Comparison of ENCODE assay signal across 8 mouse cellular contexts in genomic region chr17:56010681-56011080, GRCm38 (mm10). TPM values are rescaled to one million over a fixed set of nuclear protein-coding genes. Genes with fewer than 3 reads are reported as not detected.
DNase-seq lines count a peak whose midpoint lies in the region; ATAC-seq and TF ChIP-seq lines count a peak whose summit lies in the region.

No protein-coding gene starts in this region.

- H3K9me3 ChIP-seq in intestine, embryonic 14.5 days (ENCODE audit: control insufficient read depth, low read length) = no peaks in the 10 kb centered on the region
- H3K9me3 ChIP-seq in limb, embryonic 13.5 days = no peaks in the 10 kb centered on the region
- H3K9me3 ChIP-seq in midbrain, embryonic 14.5 days (ENCODE audit: control insufficient read depth, low read length) = no peaks in the 10 kb centered on the region

- WGBS in intestine, embryonic 14.5 days = 17% methylated on average over 9 of the region's 9 CpGs
- 8% methylated on average over 9 of the region's 9 CpGs for WGBS in limb, embryonic 13.5 days
- 7% methylated on average over 9 of the region's 9 CpGs for WGBS in midbrain, embryonic 14.5 days

- H3K36me3 ChIP-seq in intestine, embryonic 14.5 days (ENCODE audit: control insufficient read depth, insufficient read depth, low read length) = peaks cover 41% of the 10 kb centered on the region
- H3K36me3 ChIP-seq in limb, embryonic 13.5 days = peaks cover 47% of the 10 kb centered on the region
- H3K36me3 ChIP-seq in midbrain, embryonic 14.5 days (ENCODE audit: control insufficient read depth, insufficient read depth, low read length) = peaks cover 40% of the 10 kb centered on the region

- H3K4me2 ChIP-seq in intestine, embryonic 14.5 days (ENCODE audit: low read length) = peak overlapping the region; percentile 100
- H3K4me2 ChIP-seq in limb, embryonic 13.5 days (replicated peaks) = peak overlapping the region; percentile 99
- H3K4me2 ChIP-seq in midbrain, embryonic 14.5 days (ENCODE audit: low read length) = peak overlapping the region; percentile 98

- peak; percentile 68 to 70 for DNase-seq in frontal cortex, postnatal 25 days (ENCODE audit: low spot score in 2 of 2)
- peak; percentile 90 to 94 for DNase-seq in cerebellum, postnatal 10 days
- peak; percentile 87 for DNase-seq in gastrocnemius, adult 2 months
- peak; percentile 92 for DNase-seq in intestine, embryonic 14.5 days (ENCODE audit: low spot score)
- DNase-seq in midbrain, embryonic 14.5 days = peak; percentile 76
- DNase-seq in spleen, postnatal 36 days (ENCODE audit: low spot score in 2 of 2) = peak; percentile 57 to 66

- no peaks in the 10 kb centered on the region for H3K27me3 ChIP-seq in intestine, embryonic 14.5 days (replicated peaks; ENCODE audit: control insufficient read depth, insufficient read depth, low read length)
- H3K27me3 ChIP-seq in limb, embryonic 13.5 days = no peaks in the 10 kb centered on the region
- H3K27me3 ChIP-seq in midbrain, embryonic 14.5 days (ENCODE audit: control insufficient read depth, insufficient read depth, low read length) = no peaks in the 10 kb centered on the region

- ATAC-seq in frontal cortex, adult (ENCODE audit: low TSS enrichment) = no peak
- ATAC-seq in intestine, embryonic 14.5 days (replicated peaks; ENCODE audit: low FRiP score, low TSS enrichment, low read depth) = no peak
- ATAC-seq in limb, embryonic 13.5 days (ENCODE audit: low FRiP score, low read depth) = no peak
- ATAC-seq in midbrain, embryonic 14.5 days (ENCODE audit: low FRiP score, low TSS enrichment) = no peak

- H3K27ac ChIP-seq in gastrocnemius, adult 2 months = no peak overlapping the region
- H3K27ac ChIP-seq in intestine, embryonic 14.5 days (ENCODE audit: low read depth) = no peak overlapping the region
- no peak overlapping the region for H3K27ac ChIP-seq in limb, embryonic 13.5 days
- no peak overlapping the region for H3K27ac ChIP-seq in midbrain, embryonic 14.5 days (replicated peaks; ENCODE audit: low read depth, low read length)

- no peak overlapping the region for H3K9ac ChIP-seq in intestine, embryonic 14.5 days (ENCODE audit: low read length)
- peak overlapping the region; percentile 86 for H3K9ac ChIP-seq in limb, embryonic 13.5 days
- no peak overlapping the region for H3K9ac ChIP-seq in midbrain, embryonic 14.5 days (replicated peaks; ENCODE audit: low read length)

- peaks cover 20% of the 10 kb centered on the region for H3K4me1 ChIP-seq in intestine, embryonic 14.5 days (replicated peaks; ENCODE audit: control insufficient read depth, insufficient read depth, low read length)
- peaks cover 24% of the 10 kb centered on the region for H3K4me1 ChIP-seq in limb, embryonic 13.5 days
- H3K4me1 ChIP-seq in midbrain, embryonic 14.5 days (ENCODE audit: control insufficient read depth, insufficient read depth, low read length) = peaks cover 21% of the 10 kb centered on the region

- no peak; the same call in 1 of the 2 replicates for TF ChIP-seq CTCF in gastrocnemius, adult 2 months (IDR thresholded peaks at IDR 0.05)

- peak overlapping the region; percentile 92 for H3K4me3 ChIP-seq in gastrocnemius, adult 2 months
- peak overlapping the region; percentile 94; the same call in 1 of the 2 replicates for H3K4me3 ChIP-seq in intestine, embryonic 14.5 days (ENCODE audit: low read depth, low read length)
- H3K4me3 ChIP-seq in limb, embryonic 13.5 days = peak overlapping the region; percentile 84
- H3K4me3 ChIP-seq in midbrain, embryonic 14.5 days (replicated peaks; ENCODE audit: low read depth, low read length) = peak overlapping the region; percentile 76

- intact Hi-C loops in gastrocnemius, adult 2 months (cut with DNase I) = loop anchor here (1.0 kb wide), 2 partner anchors 34 to 53 kb away; no protein-coding TSS in a partner anchor

RNA-seq across cellular contexts. Expression of gene Mpnd, which starts 5.2 kb away (rescaled TPM):
- 10 to 100 TPM; 41.2 to 41.6 TPM for total RNA-seq in gastrocnemius, adult 2 months (2021)
- polyA plus RNA-seq in intestine, embryonic 14.5 days (2014; fragmentation: Nextera tagmentation; extraction: Ambion mirVana) = 110 and 115 TPM in 2 replicates
- 108 and 109 TPM in 2 replicates for polyA plus RNA-seq in limb, embryonic 13.5 days (2015; fragmentation: Nextera tagmentation; extraction: Ambion mirVana)
- 164 and 169 TPM in 2 replicates for polyA plus RNA-seq in midbrain, embryonic 14.5 days (2014; fragmentation: Nextera tagmentation; extraction: Ambion mirVana)

RNA-seq across cellular contexts. Expression of gene Stap2, which starts 5.3 kb away (rescaled TPM):
- 1 to 10 TPM; 2.6 to 3.1 TPM for total RNA-seq in gastrocnemius, adult 2 months (2021)
- polyA plus RNA-seq in intestine, embryonic 14.5 days (2014; fragmentation: Nextera tagmentation; extraction: Ambion mirVana) = 24.3 and 25.9 TPM in 2 replicates
- polyA plus RNA-seq in limb, embryonic 13.5 days (2015; fragmentation: Nextera tagmentation; extraction: Ambion mirVana) = 8.1 and 9.2 TPM in 2 replicates
- 5.1 and 5.5 TPM in 2 replicates for polyA plus RNA-seq in midbrain, embryonic 14.5 days (2014; fragmentation: Nextera tagmentation; extraction: Ambion mirVana)

RNA-seq across cellular contexts. Expression of gene Fsd1, which starts 24.4 kb away (rescaled TPM):
- not detected for total RNA-seq in gastrocnemius, adult 2 months (2021)
- polyA plus RNA-seq in intestine, embryonic 14.5 days (2014; fragmentation: Nextera tagmentation; extraction: Ambion mirVana) = 16.9 and 18.8 TPM in 2 replicates
- 36.4 and 39.2 TPM in 2 replicates for polyA plus RNA-seq in limb, embryonic 13.5 days (2015; fragmentation: Nextera tagmentation; extraction: Ambion mirVana)
- 141 and 188 TPM in 2 replicates for polyA plus RNA-seq in midbrain, embryonic 14.5 days (2014; fragmentation: Nextera tagmentation; extraction: Ambion mirVana)

RNA-seq across cellular contexts. Expression of gene Sh3gl1, which starts 25.8 kb away (rescaled TPM):
- total RNA-seq in gastrocnemius, adult 2 months (2021) = 1 to 10 TPM; 8.7 to 9.5 TPM
- 124 and 129 TPM in 2 replicates for polyA plus RNA-seq in intestine, embryonic 14.5 days (2014; fragmentation: Nextera tagmentation; extraction: Ambion mirVana)
- polyA plus RNA-seq in limb, embryonic 13.5 days (2015; fragmentation: Nextera tagmentation; extraction: Ambion mirVana) = 190 and 200 TPM in 2 replicates
- polyA plus RNA-seq in midbrain, embryonic 14.5 days (2014; fragmentation: Nextera tagmentation; extraction: Ambion mirVana) = 96.2 and 96.3 TPM in 2 replicates

RNA-seq across cellular contexts. Expression of gene Chaf1a, which starts 29.6 kb away (rescaled TPM):
- under 1 TPM; 0.46 to 0.59 TPM for total RNA-seq in gastrocnemius, adult 2 months (2021)
- polyA plus RNA-seq in intestine, embryonic 14.5 days (2014; fragmentation: Nextera tagmentation; extraction: Ambion mirVana) = 21.0 and 21.8 TPM in 2 replicates
- 27.4 and 29.0 TPM in 2 replicates for polyA plus RNA-seq in limb, embryonic 13.5 days (2015; fragmentation: Nextera tagmentation; extraction: Ambion mirVana)
- 3.3 and 4.8 TPM in 2 replicates for polyA plus RNA-seq in midbrain, embryonic 14.5 days (2014; fragmentation: Nextera tagmentation; extraction: Ambion mirVana)
